Mouse (Mus musculus) bone marrow, adult 2 months (tissue): ENCODE measurements around the gene Gpx5.

Experiments
- CTCF ChIP-seq: fragments of 200-500 bp; IDR thresholded peaks from 2 replicates; pipeline ENCODE4 v1.5.1; 2011; ENCODE audit warnings: low read length, control low read depth; ENCODE audit not compliant: control insufficient read depth, insufficient read depth
- POLR2A ChIP-seq: fragments of 200-500 bp; IDR thresholded peaks from 2 replicates; pipeline ENCODE4 v1.6.1; 2011; ENCODE audit warnings: low read depth, mild to moderate bottlenecking, control low read depth, low read length, borderline replicate concordance; ENCODE audit not compliant: control insufficient read depth

GRCm38 (mm10) chr13:21267541-21267940, 25.0 kb downstream of the Gpx5 start:
- TF ChIP-seq CTCF (no peak), POLR2A (no peak)
